Mouse (Mus musculus) hindbrain, embryonic 12.5 days (tissue): ENCODE measurements around the gene Muc5ac. TPM values are rescaled to one million over a fixed set of nuclear protein-coding genes. Genes with fewer than 3 reads are reported as not detected.

Experiments
- ATAC-seq: fragments of 200-750 bp; cut with Nextera tagmentation; 2 replicates; pipeline ENCODE4 v1.8.0; 2017; ENCODE audit warnings: moderate TSS enrichment; ENCODE audit not compliant: low FRiP score
- H3K27ac ChIP-seq: fragments of 300-500 bp; sonication (generic); 2 replicates; pipeline ENCODE4 v1.5.1; 2016; ENCODE audit warnings: mild to moderate bottlenecking
- H3K27me3 ChIP-seq: fragments of 300-500 bp; sonication (generic); 2 replicates; pipeline ENCODE4 v1.6.1; 2016; ENCODE audit warnings: mild to moderate bottlenecking
- H3K36me3 ChIP-seq: fragments of 300-500 bp; sonication (generic); 2 replicates; pipeline ENCODE4 v1.6.1; 2016; ENCODE audit warnings: mild to moderate bottlenecking
- H3K4me1 ChIP-seq: fragments of 300-500 bp; sonication (generic); 2 replicates; pipeline ENCODE4 v1.6.1; 2016
- H3K4me2 ChIP-seq: fragments of 300-500 bp; sonication (generic); replicated peaks from 2 replicates; pipeline ENCODE4 v1.6.1; 2016; ENCODE audit warnings: mild to moderate bottlenecking
- H3K4me3 ChIP-seq: fragments of 300-500 bp; sonication (generic); 2 replicates; pipeline ENCODE4 v1.5.1; 2016; ENCODE audit warnings: mild to moderate bottlenecking
- H3K9ac ChIP-seq: fragments of 300-500 bp; sonication (generic); 2 replicates; pipeline ENCODE4 v1.6.1; 2016; ENCODE audit warnings: mild to moderate bottlenecking, moderate library complexity
- H3K9me3 ChIP-seq: fragments of 300-500 bp; sonication (generic); replicated peaks from 2 replicates; pipeline ENCODE4 v1.6.1; 2016; ENCODE audit warnings: mild to moderate bottlenecking
- WGBS: fragments of 180-500 bp; shearing (Covaris S2); methylation state at CpG from one replicate; pipeline ENCODE4 v1.1.7; 2016; 5-methylcytosine and 5-hydroxymethylcytosine counted together
- polyA plus RNA-seq: library from polyadenylated mRNA; unstranded; fragments of >200 nt; fragmentation: Nextera tagmentation; extraction: Ambion mirVana; gene quantifications from 2 replicates; pipeline ENCODE4 v1.2.1, GENCODE M21; 2016

Muc5ac gene
- polyA plus RNA-seq = not detected in 2 replicates

- H3K36me3 ChIP-seq = no peaks in the 10 kb centered on the region
- H3K4me1 ChIP-seq = no peaks in the 10 kb centered on the region
- H3K27ac ChIP-seq = no peak within 1 kb of the TSS
- H3K4me2 ChIP-seq = no peak within 1 kb of the TSS
- no peak within 1 kb of the TSS for H3K4me3 ChIP-seq
- 84% methylated on average over 6 of the region's 6 CpGs for WGBS
- no peaks in the 10 kb centered on the region; the same call in 1 of the 2 replicates for H3K27me3 ChIP-seq
- H3K9ac ChIP-seq = no peak within 1 kb of the TSS
- H3K9me3 ChIP-seq = no peaks in the 10 kb centered on the region
- no peak for ATAC-seq
Measured at GRCm38 (mm10) chr7:141788677-141789452, at the start of gene Muc5ac. TSS of gene Muc5ac (plus strand) at chr7:141788972.

GRCm38 (mm10) chr7:141747451-141748100, 41.2 kb upstream of the Muc5ac start:
- no peak overlapping the region for H3K4me2 ChIP-seq
- no peaks in the 10 kb centered on the region for H3K27me3 ChIP-seq
- H3K4me3 ChIP-seq = no peak overlapping the region
- 86% methylated on average over 7 of the region's 7 CpGs for WGBS
- no peaks in the 10 kb centered on the region for H3K36me3 ChIP-seq
- H3K9me3 ChIP-seq = no peaks in the 10 kb centered on the region
- H3K9ac ChIP-seq = no peak overlapping the region
- no peak for ATAC-seq
- H3K27ac ChIP-seq = no peak overlapping the region
- no peaks in the 10 kb centered on the region for H3K4me1 ChIP-seq

DNA sequence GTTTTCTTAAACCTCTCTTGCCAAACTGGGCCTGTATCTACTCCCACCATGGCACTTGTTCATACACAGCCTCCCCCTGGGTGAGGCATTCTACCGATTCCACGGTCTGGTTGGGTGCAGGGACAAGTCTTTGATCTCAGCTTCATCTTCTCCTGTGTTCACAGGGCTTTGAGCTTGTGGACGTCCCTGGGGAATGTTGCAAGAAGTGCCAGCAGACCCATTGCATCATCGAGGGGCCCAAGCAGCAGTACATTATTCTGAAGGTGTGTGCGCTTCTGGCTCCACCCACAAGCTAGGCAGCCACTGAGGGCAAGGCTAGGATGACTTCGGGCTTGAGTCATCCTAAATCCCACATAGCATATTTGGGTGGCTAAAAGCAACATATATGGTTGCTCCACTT, 36.3 kb upstream of the Muc5ac start:
- H3K4me3 ChIP-seq = no peak overlapping the region
- 87% methylated on average over 6 of the region's 6 CpGs for WGBS
- no peaks in the 10 kb centered on the region for H3K27me3 ChIP-seq
- no peak for ATAC-seq
- H3K4me1 ChIP-seq = no peaks in the 10 kb centered on the region
- H3K36me3 ChIP-seq = no peaks in the 10 kb centered on the region
- no peak overlapping the region for H3K4me2 ChIP-seq
- no peak overlapping the region for H3K9ac ChIP-seq
- no peak overlapping the region for H3K27ac ChIP-seq
- H3K9me3 ChIP-seq = no peaks in the 10 kb centered on the region

DNA sequence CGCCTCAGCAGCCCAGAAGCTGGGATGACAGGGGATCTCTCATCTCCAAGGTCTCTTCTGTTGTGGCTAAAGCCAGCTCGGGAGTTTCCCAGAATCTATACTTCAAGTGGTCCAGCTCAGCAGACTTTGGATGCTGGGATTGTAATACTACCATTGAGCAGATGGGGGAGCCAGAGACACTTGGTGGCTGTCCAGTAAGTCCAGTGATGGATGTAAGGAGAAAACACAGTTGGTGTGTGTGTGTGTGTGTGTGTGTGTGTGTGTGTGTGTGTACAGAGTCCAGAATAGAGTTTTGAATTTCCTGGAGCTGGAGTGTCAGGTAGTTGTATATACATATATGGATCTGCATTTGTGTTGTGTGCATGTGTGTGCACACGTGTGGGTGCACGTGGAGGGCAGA, 32.9 kb upstream of the Muc5ac start:
- H3K9me3 ChIP-seq = no peaks in the 10 kb centered on the region
- 0 out of 2 replicates have a peak, but pooled peaks have one; percentile 19 for ATAC-seq
- H3K9ac ChIP-seq = no peak overlapping the region
- no peak overlapping the region for H3K4me2 ChIP-seq
- H3K27me3 ChIP-seq = no peaks in the 10 kb centered on the region
- no peak overlapping the region for H3K27ac ChIP-seq
- 58% methylated on average over 4 of the region's 4 CpGs for WGBS
- H3K36me3 ChIP-seq = no peaks in the 10 kb centered on the region
- H3K4me3 ChIP-seq = no peak overlapping the region
- H3K4me1 ChIP-seq = no peaks in the 10 kb centered on the region

GRCm38 (mm10) chr7:141758291-141758690, 30.5 kb upstream of the Muc5ac start:
- Histone ChIP-seq H3K4me2 (no peak overlapping the region), H3K27me3 (no peaks in the 10 kb centered on the region), H3K4me1 (no peaks in the 10 kb centered on the region), H3K36me3 (no peaks in the 10 kb centered on the region), H3K9ac (no peak overlapping the region), H3K9me3 (no peaks in the 10 kb centered on the region), H3K4me3 (no peak overlapping the region), H3K27ac (no peak overlapping the region)
- ATAC-seq = no peak
- 81% methylated on average over 4 of the region's 4 CpGs for WGBS

DNA sequence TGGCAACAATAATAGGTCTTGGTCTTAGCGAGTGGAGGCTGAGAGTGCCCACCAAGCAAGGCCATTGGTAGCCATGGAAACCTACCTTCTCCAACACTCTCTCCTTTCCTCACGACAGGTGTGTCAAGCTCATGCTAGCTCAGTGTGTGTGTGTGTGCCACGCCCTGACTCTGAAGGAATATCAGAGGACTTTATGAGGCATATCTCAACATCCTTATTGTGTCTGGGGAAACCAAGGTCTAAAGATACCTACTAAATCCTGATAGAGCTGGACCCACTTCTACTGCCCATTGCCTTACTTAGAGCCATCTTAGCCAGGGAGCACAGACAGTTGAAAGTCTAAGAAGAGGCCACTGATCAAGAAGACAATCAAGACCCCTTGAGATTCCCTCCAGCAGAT, 18.3 kb upstream of the Muc5ac start:
- H3K27ac ChIP-seq = no peak overlapping the region
- no peak overlapping the region for H3K9ac ChIP-seq
- no peak for ATAC-seq
- no peak overlapping the region for H3K4me3 ChIP-seq
- WGBS = 85% methylated on average over 3 of the region's 3 CpGs
- H3K9me3 ChIP-seq = no peaks in the 10 kb centered on the region
- no peaks in the 10 kb centered on the region for H3K27me3 ChIP-seq
- no peak overlapping the region for H3K4me2 ChIP-seq
- no peaks in the 10 kb centered on the region for H3K36me3 ChIP-seq
- H3K4me1 ChIP-seq = peaks cover 13% of the 10 kb centered on the region

DNA sequence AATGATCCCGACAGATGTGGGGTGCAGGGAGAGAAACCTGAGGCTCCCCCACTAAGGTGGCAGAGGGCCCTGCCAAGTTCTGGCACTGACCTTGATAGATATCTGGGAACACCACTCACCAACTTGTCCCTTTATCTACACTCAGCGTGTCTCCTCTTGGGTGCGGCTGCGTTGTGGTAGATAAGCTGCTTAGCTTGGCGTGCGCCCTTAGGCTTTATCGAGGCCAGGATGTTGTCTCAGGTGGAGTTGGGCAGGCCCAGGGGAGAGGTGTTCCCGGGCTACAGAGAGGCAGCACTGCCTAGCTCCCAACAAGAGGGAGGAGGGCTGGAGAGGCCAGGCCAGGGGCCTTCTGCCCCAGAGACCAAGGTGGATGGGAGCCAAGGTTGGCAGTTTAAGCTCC, 17.8 kb upstream of the Muc5ac start:
- no peak for ATAC-seq
- no peak overlapping the region for H3K4me3 ChIP-seq
- no peaks in the 10 kb centered on the region for H3K9me3 ChIP-seq
- WGBS = 87% methylated on average over 8 of the region's 8 CpGs
- H3K36me3 ChIP-seq = no peaks in the 10 kb centered on the region
- H3K4me1 ChIP-seq = peaks cover 13% of the 10 kb centered on the region
- H3K9ac ChIP-seq = no peak overlapping the region
- H3K27me3 ChIP-seq = no peaks in the 10 kb centered on the region
- H3K27ac ChIP-seq = no peak overlapping the region
- no peak overlapping the region for H3K4me2 ChIP-seq

GRCm38 (mm10) chr7:141772058-141772557, 16.7 kb upstream of the Muc5ac start:
- WGBS = 75% methylated on average over 1 of the region's 1 CpGs
- Histone ChIP-seq H3K4me3 (no peak overlapping the region), H3K4me2 (no peak overlapping the region), H3K36me3 (no peaks in the 10 kb centered on the region), H3K9ac (no peak overlapping the region), H3K4me1 (peaks cover 13% of the 10 kb centered on the region), H3K27me3 (no peaks in the 10 kb centered on the region), H3K9me3 (no peaks in the 10 kb centered on the region), H3K27ac (no peak overlapping the region)
- ATAC-seq = no peak

DNA sequence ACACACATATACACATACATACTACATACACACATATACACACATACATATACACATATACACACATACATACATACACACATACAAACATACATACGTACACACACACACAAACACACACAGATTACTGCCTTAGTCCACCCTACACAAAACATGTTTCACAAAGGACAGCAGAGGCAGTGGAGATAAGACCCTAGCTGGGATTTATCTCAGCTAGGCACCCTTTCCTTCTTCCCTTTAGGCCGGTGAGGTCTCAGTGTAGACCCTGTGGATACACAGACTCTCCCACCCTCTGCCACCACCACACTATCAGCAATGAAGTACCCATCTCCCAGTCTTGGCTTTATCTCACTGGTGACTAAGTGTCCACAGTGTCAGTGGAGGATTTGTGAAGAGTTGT, 13.9 kb upstream of the Muc5ac start:
- no peaks in the 10 kb centered on the region for H3K9me3 ChIP-seq
- no peak overlapping the region for H3K9ac ChIP-seq
- no peak for ATAC-seq
- H3K27me3 ChIP-seq = no peaks in the 10 kb centered on the region
- no peak overlapping the region for H3K27ac ChIP-seq
- no peak overlapping the region for H3K4me2 ChIP-seq
- 91% methylated on average over 2 of the region's 2 CpGs for WGBS
- peaks cover 13% of the 10 kb centered on the region for H3K4me1 ChIP-seq
- no peaks in the 10 kb centered on the region for H3K36me3 ChIP-seq
- no peak overlapping the region for H3K4me3 ChIP-seq

GRCm38 (mm10) chr7:141776199-141776598, 12.6 kb upstream of the Muc5ac start:
- H3K4me3 ChIP-seq = no peak overlapping the region
- no peak overlapping the region for H3K27ac ChIP-seq
- 90% methylated on average over 5 of the region's 5 CpGs for WGBS
- no peaks in the 10 kb centered on the region for H3K27me3 ChIP-seq
- H3K4me2 ChIP-seq = no peak overlapping the region
- ATAC-seq = no peak
- peaks cover 13% of the 10 kb centered on the region for H3K4me1 ChIP-seq
- H3K36me3 ChIP-seq = no peaks in the 10 kb centered on the region
- no peak overlapping the region for H3K9ac ChIP-seq
- no peaks in the 10 kb centered on the region for H3K9me3 ChIP-seq

DNA sequence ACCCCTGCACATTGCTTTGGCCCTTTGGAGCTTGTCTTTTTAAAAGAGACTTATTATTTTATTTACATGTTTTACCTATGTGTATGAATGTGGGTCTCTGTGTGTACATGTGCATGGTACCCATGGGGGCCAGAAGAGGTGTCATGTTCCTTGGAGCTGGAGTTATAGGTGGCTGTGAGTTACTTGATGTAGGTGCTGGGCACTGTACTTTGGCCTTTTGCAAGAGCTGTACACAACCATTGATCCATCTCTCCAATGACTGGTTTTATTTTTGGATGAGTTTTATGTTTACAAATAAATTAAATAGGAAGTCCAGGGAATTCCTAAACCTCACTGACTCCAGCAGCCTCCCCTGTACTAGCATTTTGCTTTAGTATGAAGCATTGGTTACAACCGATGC, 5.5 kb downstream of the Muc5ac start:
- no peak for ATAC-seq
- no peaks in the 10 kb centered on the region; the same call in 1 of the 2 replicates for H3K9me3 ChIP-seq
- no peaks in the 10 kb centered on the region for H3K36me3 ChIP-seq
- H3K9ac ChIP-seq = no peak overlapping the region
- H3K4me1 ChIP-seq = no peaks in the 10 kb centered on the region
- H3K27me3 ChIP-seq = no peaks in the 10 kb centered on the region; the same call in 1 of the 2 replicates
- no peak overlapping the region for H3K4me2 ChIP-seq
- WGBS = 97% methylated on average over 1 of the region's 1 CpGs
- H3K4me3 ChIP-seq = no peak overlapping the region
- H3K27ac ChIP-seq = no peak overlapping the region

DNA sequence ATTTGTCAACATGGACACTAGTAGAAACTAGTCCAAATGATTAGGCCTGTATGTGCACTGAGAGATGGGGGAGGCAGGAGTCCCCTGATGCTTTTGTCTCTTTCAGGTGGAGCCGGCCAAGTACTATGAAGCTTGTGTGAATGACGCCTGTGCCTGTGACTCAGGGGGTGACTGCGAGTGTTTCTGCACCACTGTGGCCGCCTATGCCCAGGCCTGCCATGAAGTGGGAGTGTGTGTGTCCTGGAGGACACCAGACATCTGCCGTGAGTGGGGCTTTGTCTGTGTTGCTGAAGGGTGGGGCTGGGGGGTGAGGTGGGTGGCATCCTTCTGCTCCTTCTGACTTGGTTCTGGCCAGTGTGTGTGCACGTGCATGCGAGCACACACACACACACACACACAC, 14.4 kb downstream of the Muc5ac start:
- Histone ChIP-seq H3K27ac (no peak overlapping the region), H3K4me1 (no peaks in the 10 kb centered on the region), H3K4me3 (no peak overlapping the region), H3K9ac (no peak overlapping the region), H3K27me3 (peaks cover 3% of the 10 kb centered on the region; the same call in 1 of the 2 replicates), H3K9me3 (no peaks in the 10 kb centered on the region), H3K36me3 (no peaks in the 10 kb centered on the region), H3K4me2 (no peak overlapping the region)
- WGBS = 96% methylated on average over 7 of the region's 7 CpGs
- ATAC-seq = no peak
